Mouse (Mus musculus): Measurements from ENCODE around the gene Ccdc175. TPM values are rescaled to one million over a fixed set of nuclear protein-coding genes. Genes with fewer than 3 reads are reported as not detected.

The Ccdc175 gene
- total RNA-seq, 2 experiments from 2014 or later = not detected

Small RNA genes lying within 50 kb of the gene (microRNA-seq; reads per million reads assigned to microRNA genes)
- gene Gm24466 = 0 reads per million in 2 experiments

Other genes with a start within 250 kb of the Ccdc175 start
- 10 to 100 TPM; 11.1 to 12.8 TPM for gene Gpr135, start 113.9 kb downstream of the Ccdc175 start, total RNA-seq (2021)
- 1 to 10 TPM; 2.8 to 3.7 TPM for gene L3hypdh, start 99.6 kb downstream of the Ccdc175 start, total RNA-seq (2021)
- 10 to 100 TPM; 49.1 to 50.2 TPM for gene Jkamp, start 99.4 kb downstream of the Ccdc175 start, total RNA-seq (2021)
- gene Rtn1, start 224.0 kb upstream of the Ccdc175 start, total RNA-seq (2021) = 1,000 to 10,000 TPM; 1,418 to 1,485 TPM

All from layer of hippocampus, adult 18-20 months (tissue).